Mouse (Mus musculus) C2C12 (cell line): ENCODE measurements at regions not wholly inside any gene's neighbourhood (a gene's known extent, or its start where the extent isn't known, plus 50 kb on each side); places are given as distances from the start of the nearest gene placed in this dataset.

Experiments
- H3K27me3 ChIP-seq: one replicate; pipeline ENCODE4 v1.6.1; 2011; ENCODE audit not compliant: control insufficient read depth, insufficient read depth, insufficient read length
- H3K36me3 ChIP-seq: one replicate; pipeline ENCODE4 v1.6.1; 2011; ENCODE audit not compliant: control insufficient read depth, insufficient read depth
- H3K4me3 ChIP-seq: one replicate; pipeline ENCODE4 v1.5.1; 2011; ENCODE audit warnings: mild to moderate bottlenecking, control low read depth; ENCODE audit not compliant: poor library complexity, insufficient read depth, severe bottlenecking
- H3K79me2 ChIP-seq: one replicate; pipeline ENCODE4 v1.6.1; 2011; ENCODE audit not compliant: control insufficient read depth, insufficient read depth
- H3K79me3 ChIP-seq: one replicate; pipeline ENCODE4 v1.6.1; 2011; ENCODE audit warnings: low read depth, control low read depth
- H3ac ChIP-seq: one replicate; pipeline ENCODE3; 2011; ENCODE audit warnings: low read depth; ENCODE audit not compliant: control insufficient read depth, insufficient read length
- CEBPB ChIP-seq: IDR thresholded peaks from one replicate; pipeline ENCODE4 v1.6.1; 2011; ENCODE audit warnings: low read depth, mild to moderate bottlenecking, control low read depth, moderate library complexity
- CTCF ChIP-seq: IDR thresholded peaks from one replicate; pipeline ENCODE4 v1.5.1; 2011; ENCODE audit not compliant: control insufficient read depth, insufficient read depth, insufficient read length
- FOSL1 ChIP-seq: IDR thresholded peaks from one replicate; pipeline ENCODE4 v1.8.0; 2011; ENCODE audit warnings: mild to moderate bottlenecking, low read length; ENCODE audit not compliant: poor library complexity, insufficient read depth, severe bottlenecking
- MAX ChIP-seq: IDR thresholded peaks from one replicate; pipeline ENCODE4 v1.6.1; 2011; ENCODE audit warnings: mild to moderate bottlenecking, control low read depth
- MYOD1 ChIP-seq: IDR thresholded peaks from one replicate; pipeline ENCODE4 v1.6.1; 2011; ENCODE audit warnings: low read depth; ENCODE audit not compliant: control insufficient read depth, insufficient read length
- MYOG ChIP-seq: IDR thresholded peaks from one replicate; pipeline ENCODE4 v1.6.1; 2011; ENCODE audit not compliant: control insufficient read depth, insufficient read length; ENCODE audit errors: extremely low read depth
- USF1 ChIP-seq: IDR thresholded peaks from one replicate; pipeline ENCODE4 v1.6.1; 2011; ENCODE audit warnings: low read depth, mild to moderate bottlenecking, control low read depth, moderate library complexity

- no peak overlapping the region for H3ac ChIP-seq
- TF ChIP-seq MYOD1 (no peak), MAX (no peak), MYOG (no peak), USF1 (no peak), CEBPB (no peak), CTCF (no peak), FOSL1 (no peak)
- no peaks in the 10 kb centered on the region for H3K79me2 ChIP-seq
- H3K27me3 ChIP-seq, result peaks cover 13% of the 10 kb centered on the region
- H3K4me3 ChIP-seq, result no peak overlapping the region
- no peaks in the 10 kb centered on the region for H3K79me3 ChIP-seq
- H3K36me3 ChIP-seq, result no peaks in the 10 kb centered on the region
Measured at GRCm38 (mm10) chr9:61724070-61724469, 190.3 kb downstream of the Rplp1 start.

GRCm38 (mm10) chr9:61723021-61723581 lies 191.2 kb downstream of the Rplp1 start:
- no peak overlapping the region for H3ac ChIP-seq

GRCm38 (mm10) chr9:61721851-61722250 lies 192.5 kb downstream of the Rplp1 start:
- no peaks in the 10 kb centered on the region for H3K79me2 ChIP-seq
- no peak overlapping the region for H3K4me3 ChIP-seq
- TF ChIP-seq USF1 (no peak), CEBPB (no peak), MYOG (no peak), FOSL1 (no peak), MYOD1 (no peak), CTCF (no peak), MAX (no peak)
- peaks cover 23% of the 10 kb centered on the region for H3K27me3 ChIP-seq
- no peaks in the 10 kb centered on the region for H3K36me3 ChIP-seq
- no peaks in the 10 kb centered on the region for H3K79me3 ChIP-seq
- H3ac ChIP-seq, result no peak overlapping the region

More at GRCm38 (mm10) chr9:61723021-61723581, 191.2 kb downstream of the Rplp1 start:
- H3K79me2 ChIP-seq, result no peaks in the 10 kb centered on the region
- H3K36me3 ChIP-seq, result no peaks in the 10 kb centered on the region
- no peak overlapping the region for H3K4me3 ChIP-seq
- H3K27me3 ChIP-seq, result peaks cover 17% of the 10 kb centered on the region
- TF ChIP-seq FOSL1, result no peak
- TF ChIP-seq MYOG, result no peak
- TF ChIP-seq USF1, result no peak
- TF ChIP-seq MYOD1, result no peak
- TF ChIP-seq CTCF, result no peak
- no peak for TF ChIP-seq MAX
- no peak for TF ChIP-seq CEBPB
- no peaks in the 10 kb centered on the region for H3K79me3 ChIP-seq

GRCm38 (mm10) chr9:61721071-61721470 lies 193.3 kb downstream of the Rplp1 start:
- no peak overlapping the region for H3K4me3 ChIP-seq
- H3K79me2 ChIP-seq, result no peaks in the 10 kb centered on the region
- H3K36me3 ChIP-seq, result no peaks in the 10 kb centered on the region
- no peaks in the 10 kb centered on the region for H3K79me3 ChIP-seq
- H3ac ChIP-seq, result no peak overlapping the region
- TF ChIP-seq USF1 (no peak), MAX (no peak), MYOG (no peak), CEBPB (no peak), FOSL1 (no peak), MYOD1 (no peak), CTCF (no peak)
- peaks cover 20% of the 10 kb centered on the region for H3K27me3 ChIP-seq

- no peak overlapping the region for H3K4me3 ChIP-seq
- no peak for TF ChIP-seq CEBPB
- no peak for TF ChIP-seq FOSL1
- TF ChIP-seq MAX, result no peak
- no peak for TF ChIP-seq MYOG
- TF ChIP-seq CTCF, result no peak
- H3K79me2 ChIP-seq, result no peaks in the 10 kb centered on the region
- no peak overlapping the region for H3ac ChIP-seq
- H3K27me3 ChIP-seq, result peaks cover 20% of the 10 kb centered on the region
- H3K79me3 ChIP-seq, result no peaks in the 10 kb centered on the region
- H3K36me3 ChIP-seq, result no peaks in the 10 kb centered on the region
Measured at GRCm38 (mm10) chr9:61720206-61720605, 194.1 kb downstream of the Rplp1 start.
